ENCODE assay signal across 9 mouse cellular contexts in the genomic region with DNA sequence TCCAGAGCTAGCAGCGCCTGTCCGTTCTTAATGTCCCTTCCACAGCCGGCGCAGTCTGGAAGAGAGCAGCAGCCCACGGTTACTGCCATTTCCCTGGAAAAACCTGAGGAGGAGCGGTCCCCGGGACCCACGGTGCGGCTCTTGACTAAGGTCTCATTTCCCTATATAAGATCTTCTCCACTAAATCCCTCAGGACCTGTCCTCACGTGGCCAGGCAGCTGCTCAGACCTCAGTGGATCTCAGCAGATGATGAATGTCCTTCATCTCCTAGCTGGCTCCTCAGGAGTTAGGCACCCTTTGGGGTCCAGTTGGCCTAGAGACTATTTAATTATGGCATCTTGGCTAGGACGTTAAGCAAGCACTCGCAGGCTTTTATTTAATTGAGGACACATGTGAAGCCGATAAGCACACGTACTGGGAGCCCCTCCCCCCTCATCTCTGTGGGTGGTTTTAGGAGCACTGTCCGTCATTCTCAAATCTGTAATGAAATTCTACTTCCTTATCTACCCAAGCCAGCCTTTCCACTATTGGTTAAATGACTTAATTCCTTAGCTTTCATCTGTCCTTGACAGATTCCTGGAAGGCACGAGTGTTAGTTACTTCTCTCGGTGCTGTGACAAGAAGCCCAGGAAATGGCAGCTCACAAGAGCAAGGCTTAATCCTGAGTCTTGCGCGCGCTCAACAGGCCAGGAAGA.
A peak's percentile ranks its signal among the peaks of the same experiment; 100 is the strongest.
DNase-seq lines count a peak whose midpoint lies in the region; ATAC-seq and TF ChIP-seq lines count a peak whose summit lies in the region.
"Had no signal": no experiment of that assay in that cellular context is flagged by ENCODE, and none has a peak within 500 bp of the region (broad histone marks: within the 10 kb centered on the region; RNA-seq: fewer than 3 reads in every experiment).

No protein-coding gene starts in this region.

- H3K9me3 ChIP-seq in heart, embryonic 16.5 days (replicated peaks; ENCODE audit: control insufficient read depth, low read length) = no peaks in the 10 kb centered on the region
- no peaks in the 10 kb centered on the region for H3K9me3 ChIP-seq in lung, postnatal 0 days (ENCODE audit: low read length)

- no peak for TF ChIP-seq EP300 in lung, postnatal 0 days (IDR thresholded peaks at IDR 0.05)

- H3K27ac ChIP-seq in heart, embryonic 16.5 days (ENCODE audit: low read length) = peak overlapping the region; percentile 37; the same call in 1 of the 2 replicates
- no peak overlapping the region for H3K27ac ChIP-seq in lung, postnatal 0 days (ENCODE audit: low read length)

- no peak for ATAC-seq in heart, embryonic 16.5 days (replicated peaks; ENCODE audit: extremely low read depth, insufficient read depth, low FRiP score)
- ATAC-seq in lung, postnatal 0 days = peak; percentile 9; the same call in 1 of the 2 replicates
- no peak for ATAC-seq in cerebellum, adult (ENCODE audit: insufficient number of reproducible peaks, low FRiP score, low TSS enrichment)

- DNase-seq in embryo, embryonic 10.5 days (ENCODE audit: low spot score) = peak; percentile 53
- no peak for DNase-seq in embryo, embryonic 11 days
- DNase-seq in 416B (ENCODE audit: low read depth) = peak; percentile 31
- DNase-seq in lung, postnatal 0 days (ENCODE audit: low spot score) = peak; percentile 58
- DNase-seq in thymus, postnatal 36 days = no peak
- DNase-seq in cerebellum, postnatal 10 days = no peak
- DNase-seq: adrenal gland, postnatal 10 days had no signal

- peaks cover 8% of the 10 kb centered on the region; the same call in 1 of the 2 replicates for H3K36me3 ChIP-seq in heart, embryonic 16.5 days (ENCODE audit: control insufficient read depth, insufficient read depth)
- H3K36me3 ChIP-seq in lung, postnatal 0 days (ENCODE audit: insufficient read depth, low read length) = peaks cover 17% of the 10 kb centered on the region; the same call in 1 of the 2 replicates

- no peak for TF ChIP-seq CTCF in lung, postnatal 0 days (IDR thresholded peaks at IDR 0.05)

- H3K9ac ChIP-seq in heart, embryonic 16.5 days (ENCODE audit: low read length) = no peak overlapping the region
- H3K9ac ChIP-seq in lung, postnatal 0 days (replicated peaks; ENCODE audit: low read depth) = no peak overlapping the region

- WGBS in heart, embryonic 16.5 days = 55% methylated on average over 20 of the region's 20 CpGs
- 23% methylated on average over 20 of the region's 20 CpGs for WGBS in lung, postnatal 0 days

- peak overlapping the region; percentile 18; the same call in 1 of the 2 replicates for H3K4me2 ChIP-seq in heart, embryonic 16.5 days (ENCODE audit: low read depth, low read length)
- H3K4me2 ChIP-seq in lung, postnatal 0 days (replicated peaks; ENCODE audit: low read depth, low read length) = peak overlapping the region; percentile 27

- no peak overlapping the region for H3K4me3 ChIP-seq in heart, embryonic 16.5 days (ENCODE audit: low read length)
- peak overlapping the region; percentile 8; the same call in 1 of the 2 replicates for H3K4me3 ChIP-seq in lung, postnatal 0 days (ENCODE audit: low read depth, low read length)

- H3K27me3 ChIP-seq in heart, embryonic 16.5 days (ENCODE audit: control insufficient read depth, insufficient read depth, low read length) = no peaks in the 10 kb centered on the region
- no peaks in the 10 kb centered on the region for H3K27me3 ChIP-seq in lung, postnatal 0 days (replicated peaks; ENCODE audit: insufficient read depth, low read length)

- H3K4me1 ChIP-seq in heart, embryonic 16.5 days (ENCODE audit: control insufficient read depth, insufficient read depth, low read length) = peaks cover 5% of the 10 kb centered on the region
- H3K4me1 ChIP-seq in lung, postnatal 0 days (ENCODE audit: insufficient read depth, low read depth, low read length) = peaks cover 8% of the 10 kb centered on the region

Comparison
In these comparisons a context has a peak if more than half of its experiments do, and no peak if none do; other contexts are left out.
1. DNase-seq: peak in embryo, embryonic 10.5 days (single experiment), 416B (single experiment) and lung, postnatal 0 days (single experiment); none in embryo, embryonic 11 days (single experiment), thymus, postnatal 36 days (0 of 2) and cerebellum, postnatal 10 days (0 of 2).